Mouse (Mus musculus): ENCODE measurements at regions not wholly inside any gene's neighbourhood (a gene's known extent, or its start where the extent isn't known, plus 50 kb on each side); places are given as distances from the start of the nearest gene placed in this dataset.

- TF ChIP-seq POLR2AphosphoS2 (IDR thresholded peaks at IDR 0.05; ENCODE audit: insufficient read length, low read depth): no peak
- no peak for TF ChIP-seq CEBPB (IDR thresholded peaks at IDR 0.05; ENCODE audit: insufficient read depth, poor library complexity, severe bottlenecking)
- no peak for TF ChIP-seq POLR2A (IDR thresholded peaks at IDR 0.05; ENCODE audit: insufficient read length, low read depth)
- TF ChIP-seq MAX (IDR thresholded peaks at IDR 0.05; ENCODE audit: low read depth): no peak
- no peak for TF ChIP-seq TCF12 (IDR thresholded peaks at IDR 0.05; ENCODE audit: insufficient read depth, poor library complexity, severe bottlenecking)
- TF ChIP-seq REST (IDR thresholded peaks at IDR 0.05; ENCODE audit: insufficient read depth, insufficient read length): no peak
- TF ChIP-seq MYOD1 (IDR thresholded peaks at IDR 0.05; ENCODE audit: control insufficient read depth in 1 of 3, insufficient read length in 2 of 3, low read depth in 2 of 3): no peak
- no peak for TF ChIP-seq E2F4 (IDR thresholded peaks at IDR 0.05; ENCODE audit: insufficient read depth)
- TF ChIP-seq USF1 (IDR thresholded peaks at IDR 0.05; ENCODE audit: low read depth): no peak
- TF ChIP-seq TCF3 (IDR thresholded peaks at IDR 0.05; ENCODE audit: insufficient read length, low read depth): no peak
- no peak for TF ChIP-seq MYOG (IDR thresholded peaks at IDR 0.05; ENCODE audit: control insufficient read depth in 1 of 3, insufficient read depth in 1 of 3, insufficient read length in 2 of 3, low read depth in 2 of 3)
- no peak for TF ChIP-seq SRF (IDR thresholded peaks at IDR 0.05; ENCODE audit: control insufficient read depth, insufficient read length, low read depth)
Measured at GRCm38 (mm10) chr5:47496218-47496617, 486.7 kb upstream of the Slit2 start.
